Mouse (Mus musculus): ENCODE data around the gene Was. TPM values are rescaled to one million over a fixed set of nuclear protein-coding genes. Genes with fewer than 3 reads are reported as not detected.
"Not testable (repeated sequence)": the region's sequence is repeated elsewhere in the genome, so short reads cannot be mapped to it uniquely, and the experiment has no call there.

Gene Was
- polyA plus RNA-seq, 1 experiment from 2014 or later, result 0.43 TPM

DNA sequence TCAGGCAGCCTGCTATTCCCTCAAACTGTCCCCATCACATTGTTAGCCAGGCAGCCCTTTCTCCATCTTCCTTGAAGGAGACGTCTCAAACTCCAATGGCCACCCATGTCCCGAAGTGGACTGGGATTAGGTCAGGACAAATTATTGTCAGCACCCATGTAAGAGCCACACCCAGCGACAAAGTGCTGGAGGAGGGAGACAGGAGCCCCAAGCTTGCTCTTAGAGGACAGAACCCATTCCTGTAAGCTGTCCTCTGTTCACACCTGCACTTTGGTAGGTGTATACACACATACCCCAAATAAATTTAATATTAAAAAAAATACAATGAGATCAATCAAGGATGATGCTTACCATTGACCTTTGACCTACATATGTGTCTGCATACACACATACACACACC lies 15.2 kb downstream of the Was start:
- Histone ChIP-seq H3K9ac (peak overlapping the region; percentile 5; the same call in 1 of the 2 replicates), H3K27me3 (ENCODE audit: insufficient read depth, low read length) (no peaks in the 10 kb centered on the region), H3K27ac (ENCODE audit: low read depth) (peak overlapping the region; percentile 61; the same call in 1 of the 2 replicates), H3K4me3 (ENCODE audit: low read depth, low read length) (peak overlapping the region; percentile 58), H3K4me2 (peak overlapping the region; percentile 57), H3K4me1 (ENCODE audit: insufficient read depth) (no peaks in the 10 kb centered on the region; the same call in 1 of the 2 replicates), H3K9me3 (ENCODE audit: low read depth, low read length) (no peaks in the 10 kb centered on the region), H3K36me3 (ENCODE audit: insufficient read depth) (peaks cover 19% of the 10 kb centered on the region)
- DNase-seq (no peak), ATAC-seq (ENCODE audit: insufficient read depth) (peak; percentile 36; the same call in 1 of the 2 replicates)
- WGBS, result 26% methylated on average over 3 of the region's 3 CpGs
- TF ChIP-seq CTCF (IDR thresholded peaks at IDR 0.05; ENCODE audit: low read depth), result no peak

DNA sequence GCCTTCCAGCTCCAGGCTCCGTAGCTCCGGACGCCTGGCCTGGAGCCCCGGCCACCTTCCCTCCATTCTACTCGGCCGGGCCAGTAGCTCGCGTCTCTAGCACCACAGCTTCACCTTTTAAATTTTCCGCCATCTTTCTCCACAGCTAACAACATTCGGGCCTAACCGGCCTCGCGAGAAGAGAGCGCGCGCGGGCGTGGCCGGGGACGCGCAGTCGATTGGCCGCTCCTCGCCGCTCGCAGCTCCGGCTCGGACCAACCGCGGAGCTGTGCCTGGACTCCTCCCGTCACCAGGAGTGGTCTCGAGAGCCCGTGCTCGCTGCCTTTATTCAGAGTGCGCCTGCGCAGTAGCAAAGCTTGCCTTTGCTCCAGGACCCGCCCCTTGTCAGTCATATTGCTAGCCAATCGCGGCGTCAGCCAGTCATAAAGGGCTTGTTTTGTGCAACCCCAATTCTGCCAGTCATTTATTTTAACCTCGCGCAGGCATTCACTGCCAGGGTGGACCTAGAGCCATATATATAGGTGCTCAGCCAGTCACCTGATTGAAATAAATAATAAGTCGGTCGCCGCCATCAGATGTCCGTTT lies 15.8 kb downstream of the Was start, which contains the start of gene Suv39h1:
TSS of gene Suv39h1 (minus strand) at position 331 of the 585 bp plus-strand sequence.
- no peak for TF ChIP-seq CTCF (IDR thresholded peaks at IDR 0.05; ENCODE audit: low read depth)
- DNase-seq (peak; percentile 95), ATAC-seq (ENCODE audit: insufficient read depth) (peak; percentile 99)
- peaks cover 20% of the 10 kb centered on the region for H3K36me3 ChIP-seq (ENCODE audit: insufficient read depth)
- H3K9ac ChIP-seq, result peak within 1 kb of the TSS; percentile 71
- no peaks in the 10 kb centered on the region; the same call in 1 of the 2 replicates for H3K4me1 ChIP-seq (ENCODE audit: insufficient read depth)
- H3K27ac ChIP-seq (ENCODE audit: low read depth), result peak within 1 kb of the TSS; percentile 92
- H3K4me3 ChIP-seq (ENCODE audit: low read depth, low read length), result peak within 1 kb of the TSS; percentile 58
- H3K27me3 ChIP-seq (ENCODE audit: insufficient read depth, low read length), result no peaks in the 10 kb centered on the region
- 7% methylated on average over 46 of the region's 46 CpGs for WGBS
- H3K9me3 ChIP-seq (ENCODE audit: low read depth, low read length), result no peaks in the 10 kb centered on the region
- peak within 1 kb of the TSS; percentile 61 for H3K4me2 ChIP-seq

DNA sequence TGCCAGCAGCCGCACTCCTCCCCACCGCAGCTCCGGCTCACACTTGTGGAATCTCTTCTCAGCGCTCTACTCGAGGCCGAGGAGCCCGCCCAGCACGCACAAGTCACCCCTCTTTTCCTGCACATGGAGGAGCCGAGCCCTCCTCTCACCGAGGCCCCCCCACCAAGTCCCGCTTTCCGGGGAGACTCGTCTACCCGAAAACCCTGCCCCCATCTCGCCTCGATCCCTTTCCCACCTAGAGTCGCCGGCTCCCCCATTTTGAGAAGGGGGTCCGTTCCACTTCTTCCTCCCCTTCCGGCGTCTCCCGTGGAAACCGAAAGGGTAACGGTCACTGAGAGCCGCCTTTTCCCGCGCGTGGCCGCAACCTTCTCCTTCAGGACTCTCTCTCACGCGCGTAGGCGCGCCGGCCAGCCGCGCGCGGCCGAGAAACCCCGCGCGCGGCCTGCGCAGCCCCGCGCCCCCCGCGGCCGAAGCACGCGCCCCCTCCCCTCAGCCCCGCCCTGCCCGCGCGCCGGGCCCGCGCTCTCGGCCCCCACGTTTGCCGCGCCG lies 16.3 kb downstream of the Was start:
- H3K4me3 ChIP-seq (ENCODE audit: low read depth, low read length), result peak overlapping the region; percentile 58
- H3K4me2 ChIP-seq, result peak overlapping the region; percentile 61
- peak overlapping the region; percentile 92 for H3K27ac ChIP-seq (ENCODE audit: low read depth)
- ATAC-seq (ENCODE audit: insufficient read depth), result peak; percentile 22; the same call in 1 of the 2 replicates
- DNase-seq, result peak; percentile 61
- no peaks in the 10 kb centered on the region for H3K27me3 ChIP-seq (ENCODE audit: insufficient read depth, low read length)
- H3K9ac ChIP-seq, result peak overlapping the region; percentile 71
- no peaks in the 10 kb centered on the region; the same call in 1 of the 2 replicates for H3K4me1 ChIP-seq (ENCODE audit: insufficient read depth)
- H3K9me3 ChIP-seq (ENCODE audit: low read depth, low read length), result no peaks in the 10 kb centered on the region
- H3K36me3 ChIP-seq (ENCODE audit: insufficient read depth), result peaks cover 25% of the 10 kb centered on the region
- WGBS, result 6% methylated on average over 60 of the region's 64 CpGs
- no peak for TF ChIP-seq CTCF (IDR thresholded peaks at IDR 0.05; ENCODE audit: low read depth)

DNA sequence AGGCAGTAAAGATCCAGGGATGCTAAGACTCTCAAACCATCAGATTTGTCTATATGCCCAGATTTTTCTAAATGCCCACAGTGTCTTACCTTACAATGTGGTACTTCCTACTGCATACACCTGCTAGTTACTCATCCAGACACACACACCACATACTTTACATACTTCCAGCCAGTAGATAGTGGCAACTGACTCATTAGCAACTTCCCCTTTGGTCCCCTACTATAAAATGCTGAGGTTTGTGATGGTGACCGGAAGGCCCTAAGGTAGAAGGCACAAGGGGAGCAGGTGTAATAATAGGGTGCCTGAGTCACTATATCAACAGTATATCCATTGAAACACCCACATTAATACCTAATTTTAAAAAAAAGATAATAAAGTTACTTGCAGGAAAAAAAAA lies 21.1 kb downstream of the Was start:
- Histone ChIP-seq H3K4me2 (no peak overlapping the region), H3K27me3 (ENCODE audit: insufficient read depth, low read length) (no peaks in the 10 kb centered on the region), H3K4me1 (ENCODE audit: insufficient read depth) (no peaks in the 10 kb centered on the region), H3K9ac (no peak overlapping the region), H3K4me3 (ENCODE audit: low read depth, low read length) (no peak overlapping the region), H3K36me3 (ENCODE audit: insufficient read depth) (peaks cover 60% of the 10 kb centered on the region), H3K27ac (ENCODE audit: low read depth) (no peak overlapping the region), H3K9me3 (ENCODE audit: low read depth, low read length) (no peaks in the 10 kb centered on the region)
- ATAC-seq (ENCODE audit: insufficient read depth) (no peak), DNase-seq (no peak)
- 100% methylated on average over 1 of the region's 1 CpGs for WGBS
- TF ChIP-seq CTCF (IDR thresholded peaks at IDR 0.05; ENCODE audit: low read depth), result no peak

DNA sequence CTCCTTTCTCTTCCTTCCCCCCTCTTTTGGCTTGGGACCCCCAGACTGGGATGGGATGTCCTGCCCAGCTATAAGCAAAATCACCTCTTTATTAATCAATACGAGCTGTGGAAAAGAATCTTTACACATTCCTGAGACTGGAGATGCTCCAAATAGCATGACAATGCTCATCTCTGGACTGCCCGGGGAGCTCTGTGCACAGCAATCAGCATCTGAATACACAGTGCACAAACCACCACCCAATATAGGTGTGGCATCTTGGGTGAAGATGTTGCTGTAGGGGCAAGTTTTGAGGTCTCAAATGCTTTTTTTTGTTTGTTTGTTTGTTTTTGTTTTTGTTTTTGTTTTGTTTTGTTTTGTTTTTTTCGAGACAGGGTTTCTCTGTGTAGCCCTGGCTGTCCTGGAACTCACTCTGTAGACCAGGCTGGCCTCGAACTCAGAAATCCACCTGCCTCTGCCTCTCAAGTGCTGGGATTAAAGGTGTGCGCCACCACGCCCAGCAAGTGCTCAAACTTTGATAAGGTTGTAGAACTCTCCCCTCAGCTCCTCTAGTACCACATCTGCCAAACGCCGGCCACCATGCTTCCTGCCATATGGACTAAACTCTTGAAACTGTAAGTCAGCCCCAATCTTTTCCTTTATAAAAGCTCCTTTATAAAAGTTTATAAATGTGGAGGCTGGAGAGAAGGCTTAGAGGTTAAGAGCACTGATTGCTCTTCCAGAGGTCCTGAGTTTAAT lies 39.1 kb downstream of the Was start:
- not testable (repeated sequence) for H3K27me3 ChIP-seq (ENCODE audit: insufficient read depth, low read length); H3K4me1 ChIP-seq (ENCODE audit: insufficient read depth)
- WGBS, result 80% methylated on average over 8 of the region's 8 CpGs

DNA sequence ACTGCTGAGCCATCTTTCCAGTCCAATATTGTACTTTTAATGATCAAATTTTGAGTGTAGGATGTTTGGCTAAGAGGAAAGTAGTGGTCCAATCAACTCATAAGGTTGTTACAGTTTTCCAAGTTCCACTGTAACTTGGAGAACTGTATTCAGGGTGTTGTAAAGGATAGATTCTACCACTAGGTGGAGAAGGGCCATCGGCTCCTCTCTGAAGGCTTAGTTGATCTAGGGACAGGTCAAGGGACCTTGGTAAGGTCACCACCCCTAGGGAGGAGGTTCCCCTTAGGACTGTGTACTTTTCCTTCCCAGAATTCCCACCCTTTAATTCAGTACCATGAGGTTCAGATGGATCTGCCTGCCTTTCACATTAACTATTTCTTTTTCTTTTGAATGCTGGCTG lies 57.3 kb downstream of the Was start:
- WGBS, result 47% methylated on average over 1 of the region's 1 CpGs
- Histone ChIP-seq H3K9ac (no peak overlapping the region), H3K27ac (ENCODE audit: low read depth) (no peak overlapping the region), H3K4me2 (no peak overlapping the region), H3K4me1 (ENCODE audit: insufficient read depth) (no peaks in the 10 kb centered on the region), H3K27me3 (ENCODE audit: insufficient read depth, low read length) (no peaks in the 10 kb centered on the region), H3K36me3 (ENCODE audit: insufficient read depth) (no peaks in the 10 kb centered on the region), H3K9me3 (ENCODE audit: low read depth, low read length) (no peaks in the 10 kb centered on the region), H3K4me3 (ENCODE audit: low read depth, low read length) (no peak overlapping the region)
- DNase-seq (no peak), ATAC-seq (ENCODE audit: insufficient read depth) (no peak)
- TF ChIP-seq CTCF (IDR thresholded peaks at IDR 0.05; ENCODE audit: low read depth), result 0 out of 2 replicates have a peak, but pooled peaks have one; percentile 4

More for the DNA sequence above, 39.1 kb downstream of the Was start:
- DNase-seq; H3K4me3 ChIP-seq (ENCODE audit: low read depth, low read length); H3K4me2 ChIP-seq; H3K27ac ChIP-seq (ENCODE audit: low read depth); H3K9ac ChIP-seq; H3K36me3 ChIP-seq (ENCODE audit: insufficient read depth); H3K9me3 ChIP-seq (ENCODE audit: low read depth, low read length); ATAC-seq (ENCODE audit: insufficient read depth): not testable (repeated sequence)

Other genes with a start within 250 kb of the Was start
- gene Otud5, start 249.1 kb downstream of the Was start, polyA plus RNA-seq (2014; fragmentation: Nextera tagmentation; extraction: Ambion mirVana), result 29.9 and 31.7 TPM in 2 replicates
- 6.6 and 6.9 TPM in 2 replicates for gene Pim2, start 212.2 kb downstream of the Was start, polyA plus RNA-seq (2014; fragmentation: Nextera tagmentation; extraction: Ambion mirVana)
- gene Slc35a2, start 206.5 kb downstream of the Was start, polyA plus RNA-seq (2014; fragmentation: Nextera tagmentation; extraction: Ambion mirVana), result 13.7 and 15.3 TPM in 2 replicates
- gene Pqbp1, start 191.2 kb downstream of the Was start, polyA plus RNA-seq (2014; fragmentation: Nextera tagmentation; extraction: Ambion mirVana), result 96.0 and 101 TPM in 2 replicates
- 160 and 174 TPM in 2 replicates for gene Timm17b, start 191.1 kb downstream of the Was start, polyA plus RNA-seq (2014; fragmentation: Nextera tagmentation; extraction: Ambion mirVana)
- not detected in 2 replicates for gene Gm10491, start 182.7 kb downstream of the Was start, polyA plus RNA-seq (2014; fragmentation: Nextera tagmentation; extraction: Ambion mirVana)
- gene Gm10490, start 181.0 kb downstream of the Was start, polyA plus RNA-seq (2014; fragmentation: Nextera tagmentation; extraction: Ambion mirVana), result not detected in 2 replicates
- gene Pcsk1n, start 170.7 kb downstream of the Was start, polyA plus RNA-seq (2014; fragmentation: Nextera tagmentation; extraction: Ambion mirVana), result 0.66 and 0.76 TPM in 2 replicates
- gene Eras, start 161.9 kb downstream of the Was start, polyA plus RNA-seq (2014; fragmentation: Nextera tagmentation; extraction: Ambion mirVana), result not detected in 2 replicates
- gene Hdac6, start 142.6 kb downstream of the Was start, polyA plus RNA-seq (2014; fragmentation: Nextera tagmentation; extraction: Ambion mirVana), result 23.7 and 29.1 TPM in 2 replicates
- gene Gata1, start 112.4 kb downstream of the Was start, polyA plus RNA-seq (2014; fragmentation: Nextera tagmentation; extraction: Ambion mirVana), result 1.1 and 1.6 TPM in 2 replicates
- not detected in 2 replicates for gene Glod5, start 72.0 kb downstream of the Was start, polyA plus RNA-seq (2014; fragmentation: Nextera tagmentation; extraction: Ambion mirVana)
- gene Suv39h1, start 15.7 kb downstream of the Was start, polyA plus RNA-seq (2014; fragmentation: Nextera tagmentation; extraction: Ambion mirVana), result 71.6 and 74.3 TPM in 2 replicates
- gene Wdr13, start 42.4 kb upstream of the Was start, polyA plus RNA-seq (2014; fragmentation: Nextera tagmentation; extraction: Ambion mirVana), result 20.8 and 21.8 TPM in 2 replicates
- 589 and 659 TPM in 2 replicates for gene Rbm3, start 55.4 kb upstream of the Was start, polyA plus RNA-seq (2014; fragmentation: Nextera tagmentation; extraction: Ambion mirVana)
- gene Tbc1d25, start 85.7 kb upstream of the Was start, polyA plus RNA-seq (2014; fragmentation: Nextera tagmentation; extraction: Ambion mirVana), result 12.4 and 12.6 TPM in 2 replicates
- 29.5 and 30.5 TPM in 2 replicates for gene Ebp, start 103.0 kb upstream of the Was start, polyA plus RNA-seq (2014; fragmentation: Nextera tagmentation; extraction: Ambion mirVana)
- 10.4 and 10.6 TPM in 2 replicates for gene Porcn, start 116.0 kb upstream of the Was start, polyA plus RNA-seq (2014; fragmentation: Nextera tagmentation; extraction: Ambion mirVana)
- 52.9 and 53.7 TPM in 2 replicates for gene Ftsj1, start 161.9 kb upstream of the Was start, polyA plus RNA-seq (2014; fragmentation: Nextera tagmentation; extraction: Ambion mirVana)
- gene Slc38a5, start 180.6 kb upstream of the Was start, polyA plus RNA-seq (2014; fragmentation: Nextera tagmentation; extraction: Ambion mirVana), result 92.9 and 105 TPM in 2 replicates
- not detected in 2 replicates for gene Ssxb10, start 236.9 kb upstream of the Was start, polyA plus RNA-seq (2014; fragmentation: Nextera tagmentation; extraction: Ambion mirVana)

Data from lung, embryonic 14.5 days (tissue).